Mouse (Mus musculus): ENCODE data around the gene Irs2. TPM values are rescaled to one million over a fixed set of nuclear protein-coding genes. Genes with fewer than 3 reads are reported as not detected.

Gene Irs2
- polyA plus RNA-seq, 1 experiment: 5.2 TPM

GRCm38 (mm10) chr8:10945490-10945889 is 62.8 kb downstream of the Irs2 start:
- H3K27ac ChIP-seq (ENCODE audit: insufficient read depth, low read depth, low read length): no peak overlapping the region
- TF ChIP-seq POLR2A (IDR thresholded peaks at IDR 0.05; ENCODE audit: borderline replicate concordance, low read depth, low read length) (no peak), CTCF (IDR thresholded peaks at IDR 0.05; ENCODE audit: low read depth, low read length) (no peak)

GRCm38 (mm10) chr8:10943314-10944060 is 64.8 kb downstream of the Irs2 start:
- peaks cover 12% of the 10 kb centered on the region for H3K4me1 ChIP-seq (ENCODE audit: control insufficient read depth, insufficient read depth, low read length)
- H3K4me3 ChIP-seq (ENCODE audit: insufficient read depth, low read length): no peak overlapping the region
- no peak overlapping the region for H3K27ac ChIP-seq (ENCODE audit: insufficient read depth, low read depth, low read length)
- TF ChIP-seq CTCF (IDR thresholded peaks at IDR 0.05; ENCODE audit: low read depth, low read length) (no peak), POLR2A (IDR thresholded peaks at IDR 0.05; ENCODE audit: borderline replicate concordance, low read depth, low read length) (no peak)

More at GRCm38 (mm10) chr8:10945490-10945889, 62.8 kb downstream of the Irs2 start:
- Histone ChIP-seq H3K4me3 (ENCODE audit: insufficient read depth, low read length) (no peak overlapping the region), H3K4me1 (ENCODE audit: control insufficient read depth, insufficient read depth, low read length) (peaks cover 12% of the 10 kb centered on the region)

- H3K4me1 ChIP-seq (ENCODE audit: control insufficient read depth, insufficient read depth, low read length): no peaks in the 10 kb centered on the region
- no peak overlapping the region for H3K27ac ChIP-seq (ENCODE audit: insufficient read depth, low read depth, low read length)
- no peak overlapping the region for H3K4me3 ChIP-seq (ENCODE audit: insufficient read depth, low read length)
- TF ChIP-seq POLR2A (IDR thresholded peaks at IDR 0.05; ENCODE audit: borderline replicate concordance, low read depth, low read length): no peak
- no peak for TF ChIP-seq CTCF (IDR thresholded peaks at IDR 0.05; ENCODE audit: low read depth, low read length)
Observed at GRCm38 (mm10) chr8:10939883-10940282, 68.4 kb downstream of the Irs2 start.

- no peak overlapping the region for H3K27ac ChIP-seq (ENCODE audit: insufficient read depth, low read depth, low read length)
Observed at GRCm38 (mm10) chr8:10939210-10939782, 69.0 kb downstream of the Irs2 start.

GRCm38 (mm10) chr8:10938284-10938683 is 70.0 kb downstream of the Irs2 start:
- Histone ChIP-seq H3K4me3 (ENCODE audit: insufficient read depth, low read length) (no peak overlapping the region), H3K4me1 (ENCODE audit: control insufficient read depth, insufficient read depth, low read length) (no peaks in the 10 kb centered on the region), H3K27ac (ENCODE audit: insufficient read depth, low read depth, low read length) (no peak overlapping the region)
- TF ChIP-seq POLR2A (IDR thresholded peaks at IDR 0.05; ENCODE audit: borderline replicate concordance, low read depth, low read length) (no peak), CTCF (IDR thresholded peaks at IDR 0.05; ENCODE audit: low read depth, low read length) (no peak)

More at GRCm38 (mm10) chr8:10939210-10939782, 69.0 kb downstream of the Irs2 start:
- Histone ChIP-seq H3K4me1 (ENCODE audit: control insufficient read depth, insufficient read depth, low read length) (no peaks in the 10 kb centered on the region), H3K4me3 (ENCODE audit: insufficient read depth, low read length) (no peak overlapping the region)
- TF ChIP-seq POLR2A (IDR thresholded peaks at IDR 0.05; ENCODE audit: borderline replicate concordance, low read depth, low read length): no peak
- no peak for TF ChIP-seq CTCF (IDR thresholded peaks at IDR 0.05; ENCODE audit: low read depth, low read length)

GRCm38 (mm10) chr8:10936646-10937045 is 71.6 kb downstream of the Irs2 start:
- H3K4me1 ChIP-seq (ENCODE audit: control insufficient read depth, insufficient read depth, low read length): no peaks in the 10 kb centered on the region
- H3K4me3 ChIP-seq (ENCODE audit: insufficient read depth, low read length): no peak overlapping the region
- H3K27ac ChIP-seq (ENCODE audit: insufficient read depth, low read depth, low read length): no peak overlapping the region
- no peak for TF ChIP-seq CTCF (IDR thresholded peaks at IDR 0.05; ENCODE audit: low read depth, low read length)
- TF ChIP-seq POLR2A (IDR thresholded peaks at IDR 0.05; ENCODE audit: borderline replicate concordance, low read depth, low read length): no peak

- Histone ChIP-seq H3K27ac (ENCODE audit: insufficient read depth, low read depth, low read length) (no peak overlapping the region), H3K4me3 (ENCODE audit: insufficient read depth, low read length) (no peak overlapping the region), H3K4me1 (ENCODE audit: control insufficient read depth, insufficient read depth, low read length) (no peaks in the 10 kb centered on the region)
- TF ChIP-seq POLR2A (IDR thresholded peaks at IDR 0.05; ENCODE audit: borderline replicate concordance, low read depth, low read length): no peak
- TF ChIP-seq CTCF (IDR thresholded peaks at IDR 0.05; ENCODE audit: low read depth, low read length): no peak
Observed at GRCm38 (mm10) chr8:10935231-10935630, 73.0 kb downstream of the Irs2 start.

All from bone marrow macrophage, adult 2 months (primary cell).